Mouse (Mus musculus) myocyte (in vitro differentiated cells): ENCODE measurements at regions not wholly inside any gene's neighbourhood (a gene's known extent, or its start where the extent isn't known, plus 50 kb on each side); places are given as distances from the start of the nearest gene placed in this dataset.

Experiments
- E2F4 ChIP-seq: IDR thresholded peaks from one replicate; pipeline ENCODE4 v1.6.1; 2011; ENCODE audit warnings: mild to moderate bottlenecking, control low read depth, moderate library complexity; ENCODE audit not compliant: insufficient read depth
- POLR2A ChIP-seq: IDR thresholded peaks from one replicate; pipeline ENCODE4 v1.6.1; 2011; ENCODE audit warnings: low read depth, mild to moderate bottlenecking, control low read depth, moderate library complexity; ENCODE audit not compliant: insufficient read length

DNA sequence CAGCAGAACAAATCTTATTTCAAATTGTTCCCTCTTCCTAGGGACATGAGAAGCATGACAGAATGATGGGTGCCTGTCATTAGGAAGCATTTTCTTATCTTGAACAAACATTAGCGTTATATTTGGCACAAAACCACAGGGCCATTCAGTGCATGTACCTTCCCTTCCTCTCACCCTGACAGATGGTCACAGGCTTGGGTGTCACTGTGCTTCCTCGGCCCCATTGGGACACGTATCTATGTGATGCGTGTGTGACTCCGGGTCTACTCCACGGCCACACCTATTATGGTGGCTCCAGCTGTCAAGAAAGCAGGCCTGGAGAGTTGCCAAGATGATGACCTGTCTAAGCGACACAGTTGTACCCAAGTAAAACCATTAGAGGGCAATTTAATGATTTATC, 298.5 kb upstream of the Pabpc6 start:
- TF ChIP-seq E2F4 (no peak), POLR2A (no peak)
